Mouse (Mus musculus) forebrain, embryonic 11.5 days (tissue): ENCODE data around the gene Skp1a. TPM values are rescaled to one million over a fixed set of nuclear protein-coding genes. Genes with fewer than 3 reads are reported as not detected.
"Not testable (repeated sequence)": the region's sequence is repeated elsewhere in the genome, so short reads cannot be mapped to it uniquely, and the experiment has no call there.

Experiments
- ATAC-seq: fragments of 200-750 bp; cut with Nextera tagmentation; replicated peaks from 2 replicates; pipeline ENCODE4 v1.8.0; 2017; ENCODE audit warnings: moderate TSS enrichment; ENCODE audit not compliant: low FRiP score
- DNase-seq: peaks from one replicate; pipeline ENCODE4 v3.0.0-alpha.2; 2017; ENCODE audit warnings: low spot score
- H3K27ac ChIP-seq: fragments of 300-500 bp; sonication (generic); 2 replicates; pipeline ENCODE4 v1.5.1; 2014; ENCODE audit warnings: low read depth, low read length
- H3K27me3 ChIP-seq: fragments of 300-500 bp; sonication (generic); 2 replicates; pipeline ENCODE4 v1.6.1; 2014; ENCODE audit warnings: mild to moderate bottlenecking, low read length, mixed read lengths; ENCODE audit not compliant: control insufficient read depth, insufficient read depth
- H3K36me3 ChIP-seq: fragments of 300-500 bp; sonication (generic); 2 replicates; pipeline ENCODE4 v1.6.1; 2014; ENCODE audit warnings: mild to moderate bottlenecking, low read length, moderate library complexity, mixed read lengths; ENCODE audit not compliant: control insufficient read depth, insufficient read depth
- H3K4me1 ChIP-seq: fragments of 300-500 bp; sonication (generic); replicated peaks from 2 replicates; pipeline ENCODE4 v1.6.1; 2014; ENCODE audit warnings: low read length, mixed read lengths; ENCODE audit not compliant: control insufficient read depth, insufficient read depth
- H3K4me2 ChIP-seq: fragments of 300-500 bp; sonication (generic); 2 replicates; pipeline ENCODE4 v1.6.1; 2014; ENCODE audit warnings: low read depth, mild to moderate bottlenecking, low read length, moderate library complexity, mixed read lengths; ENCODE audit not compliant: severe bottlenecking
- H3K4me3 ChIP-seq: fragments of 300-500 bp; sonication (generic); 2 replicates; pipeline ENCODE4 v1.5.1; 2014; ENCODE audit warnings: low read depth, low read length
- H3K9ac ChIP-seq: fragments of 300-500 bp; sonication (generic); 2 replicates; pipeline ENCODE4 v1.6.1; 2014; ENCODE audit warnings: low read length
- H3K9me3 ChIP-seq: fragments of 300-500 bp; sonication (generic); 2 replicates; pipeline ENCODE4 v1.6.1; 2016; ENCODE audit warnings: low read length, mixed read lengths; ENCODE audit not compliant: control insufficient read depth
- WGBS: fragments of 180-500 bp; shearing (Covaris S2); extraction: QIAGEN DNeasy Blood & Tissue Kit; methylation state at CpG from one replicate; pipeline ENCODE4 v1.1.7; 2014; 5-methylcytosine and 5-hydroxymethylcytosine counted together
- polyA plus RNA-seq: library from polyadenylated mRNA; unstranded; fragments of >200 nt; fragmentation: Nextera tagmentation; extraction: Ambion mirVana; gene quantifications from 2 replicates; pipeline ENCODE4 v1.2.1, GENCODE M21; 2014

Gene Skp1a
- 855 and 927 TPM in 2 replicates for polyA plus RNA-seq

GRCm38 (mm10) chr11:52231606-52232541 lies at the start of gene Skp1a:
Gene Skp1a (plus strand): TSS chr11:52231995.
- Histone ChIP-seq H3K27ac (peak within 1 kb of the TSS; percentile 97), H3K4me2 (peak within 1 kb of the TSS; percentile 90), H3K36me3 (no peaks in the 10 kb centered on the region), H3K9me3 (no peaks in the 10 kb centered on the region), H3K4me3 (peak within 1 kb of the TSS; percentile 99), H3K9ac (peak within 1 kb of the TSS; percentile 99), H3K4me1 (0 out of 2 replicates have a peak, but pooled peaks cover 2% of the 10 kb centered on the region), H3K27me3 (no peaks in the 10 kb centered on the region)
- peak; percentile 92 for ATAC-seq
- WGBS = under 1% methylated on average over 87 of the region's 87 CpGs
- peak; percentile 97 for DNase-seq

DNA sequence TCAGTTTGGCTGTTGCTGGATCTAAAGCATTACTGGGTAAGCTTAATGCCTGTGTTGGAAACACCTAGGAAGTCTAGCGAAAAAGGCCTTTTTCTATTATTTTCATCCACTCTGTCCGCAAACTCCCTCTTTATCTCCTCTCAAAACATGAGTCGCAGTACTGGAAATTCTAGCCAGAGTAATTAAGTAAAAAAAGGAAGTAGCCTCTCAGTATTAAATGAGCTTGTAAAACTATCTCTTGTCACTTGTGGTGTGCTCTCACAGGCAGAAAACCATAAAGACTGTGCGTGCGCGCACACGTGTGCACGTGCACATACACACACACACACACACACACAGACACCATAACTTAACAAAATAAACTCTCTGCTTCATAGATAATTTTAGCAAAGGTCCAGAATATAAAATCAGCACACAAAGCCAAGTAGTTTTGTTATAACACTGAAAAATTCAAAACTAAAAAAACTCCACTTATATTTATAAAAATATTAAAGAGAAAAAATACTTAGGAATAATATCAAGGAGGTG lies 35.2 kb upstream of the Skp1a start:
- not testable (repeated sequence) for DNase-seq, H3K9ac ChIP-seq, H3K27me3 ChIP-seq, H3K36me3 ChIP-seq, H3K9me3 ChIP-seq, ATAC-seq, H3K27ac ChIP-seq, H3K4me1 ChIP-seq, H3K4me2 ChIP-seq, H3K4me3 ChIP-seq
- 88% methylated on average over 8 of the region's 8 CpGs for WGBS

DNA sequence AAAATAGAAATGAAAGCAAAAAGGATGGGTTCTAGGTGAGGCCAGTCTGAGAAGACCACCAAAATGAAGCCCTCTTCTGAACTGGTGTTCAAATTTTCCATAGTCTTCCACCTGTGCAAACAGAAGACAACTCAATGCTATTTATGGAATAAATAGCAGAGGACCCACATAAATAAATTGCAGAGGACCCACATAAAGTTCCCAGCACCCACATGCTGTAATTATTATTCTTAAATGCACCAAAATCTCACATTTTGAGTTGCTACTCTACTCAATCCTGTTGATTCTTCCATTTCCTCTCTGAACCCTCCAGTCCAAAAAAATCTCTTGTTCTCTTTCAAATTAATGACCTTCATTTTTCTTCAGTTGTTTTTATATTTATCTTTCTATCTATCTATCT lies 17.9 kb upstream of the Skp1a start, which contains the start of gene Olfr1371:
Gene Olfr1371 (minus strand): TSS at position 101 of the 400 bp plus-strand sequence.
- Histone ChIP-seq H3K9me3 (no peaks in the 10 kb centered on the region), H3K4me2 (no peak within 1 kb of the TSS), H3K27me3 (no peaks in the 10 kb centered on the region), H3K4me3 (no peak within 1 kb of the TSS), H3K36me3 (no peaks in the 10 kb centered on the region), H3K4me1 (no peaks in the 10 kb centered on the region), H3K9ac (no peak within 1 kb of the TSS), H3K27ac (peak within 1 kb of the TSS; percentile 50; the same call in 1 of the 2 replicates)
- ATAC-seq (no peak), DNase-seq (no peak)

- ATAC-seq = no peak
- H3K27ac ChIP-seq = no peak overlapping the region
- H3K27me3 ChIP-seq = no peaks in the 10 kb centered on the region
- peak; percentile 81 for DNase-seq
- no peak overlapping the region for H3K4me2 ChIP-seq
- no peaks in the 10 kb centered on the region for H3K9me3 ChIP-seq
- H3K4me1 ChIP-seq = no peaks in the 10 kb centered on the region
- 14% methylated on average over 4 of the region's 4 CpGs for WGBS
- no peak overlapping the region for H3K9ac ChIP-seq
- no peak overlapping the region for H3K4me3 ChIP-seq
- no peaks in the 10 kb centered on the region for H3K36me3 ChIP-seq
Measured at GRCm38 (mm10) chr11:52220282-52220681, 11.5 kb upstream of the Skp1a start.

GRCm38 (mm10) chr11:52221921-52222320 lies 9.9 kb upstream of the Skp1a start:
- not testable (repeated sequence) for H3K9me3 ChIP-seq, H3K4me2 ChIP-seq, H3K36me3 ChIP-seq, H3K4me1 ChIP-seq, H3K9ac ChIP-seq, H3K27me3 ChIP-seq, DNase-seq, H3K4me3 ChIP-seq, H3K27ac ChIP-seq, ATAC-seq
- 92% methylated on average over 6 of the region's 6 CpGs for WGBS

GRCm38 (mm10) chr11:52222891-52223290 lies 8.9 kb upstream of the Skp1a start:
- Histone ChIP-seq H3K9me3 (no peaks in the 10 kb centered on the region), H3K9ac (no peak overlapping the region), H3K4me1 (no peaks in the 10 kb centered on the region), H3K27ac (no peak overlapping the region), H3K4me3 (no peak overlapping the region), H3K36me3 (no peaks in the 10 kb centered on the region), H3K4me2 (no peak overlapping the region), H3K27me3 (no peaks in the 10 kb centered on the region)
- DNase-seq = no peak
- 80% methylated on average over 6 of the region's 6 CpGs for WGBS
- no peak for ATAC-seq

GRCm38 (mm10) chr11:52223968-52224682 lies 7.7 kb upstream of the Skp1a start:
- no peaks in the 10 kb centered on the region for H3K36me3 ChIP-seq
- H3K27me3 ChIP-seq = no peaks in the 10 kb centered on the region
- ATAC-seq = no peak
- WGBS = 18% methylated on average over 19 of the region's 19 CpGs
- H3K27ac ChIP-seq = no peak overlapping the region
- no peaks in the 10 kb centered on the region for H3K9me3 ChIP-seq
- no peak overlapping the region for H3K4me2 ChIP-seq
- no peak overlapping the region for H3K9ac ChIP-seq
- no peaks in the 10 kb centered on the region for H3K4me1 ChIP-seq
- no peak overlapping the region for H3K4me3 ChIP-seq
- no peak for DNase-seq

DNA sequence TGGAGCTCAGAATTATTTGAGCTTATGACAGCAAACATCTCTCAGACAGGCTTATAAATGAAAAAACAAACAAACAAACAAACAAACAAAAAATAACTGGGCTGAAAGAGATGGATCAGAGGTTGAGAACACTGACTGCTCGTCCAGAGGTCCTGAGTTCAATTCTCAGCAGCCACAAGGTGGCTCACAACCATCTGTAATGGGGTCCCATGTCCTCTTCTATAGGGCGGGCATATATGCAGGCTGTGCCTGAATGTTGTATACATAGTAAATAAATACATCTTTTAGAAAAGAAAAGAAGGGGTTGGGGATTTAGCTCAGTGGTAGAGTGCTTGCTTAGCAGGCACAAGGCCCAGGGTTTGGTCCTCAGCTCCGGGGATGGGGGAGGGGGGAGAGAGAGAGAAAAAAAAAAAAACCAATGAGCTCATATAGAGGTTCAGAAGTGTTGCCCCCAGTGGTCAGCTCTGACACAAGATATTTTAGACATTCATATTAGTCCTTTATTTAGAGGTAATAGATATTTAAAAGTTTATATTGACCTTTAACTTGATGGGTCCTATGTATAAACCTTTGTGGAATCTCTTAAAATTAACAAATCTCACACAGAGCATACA lies 5.7 kb upstream of the Skp1a start:
- Histone ChIP-seq H3K27ac (no peak overlapping the region), H3K4me3 (no peak overlapping the region), H3K27me3 (no peaks in the 10 kb centered on the region), H3K36me3 (no peaks in the 10 kb centered on the region), H3K9ac (no peak overlapping the region), H3K4me2 (no peak overlapping the region), H3K4me1 (no peaks in the 10 kb centered on the region), H3K9me3 (no peaks in the 10 kb centered on the region)
- no peak for ATAC-seq
- no peak for DNase-seq
- WGBS = 70% methylated on average over 3 of the region's 3 CpGs
